Mouse (Mus musculus) WW6 (cell line): Measurements from ENCODE around the gene Olfm4.

Experiments used
- DNase-seq: peaks from one replicate; pipeline ENCODE4 v3.0.0-alpha.2; 2013; ENCODE audit warnings: low read depth, low spot score

Olfm4 gene

DNA sequence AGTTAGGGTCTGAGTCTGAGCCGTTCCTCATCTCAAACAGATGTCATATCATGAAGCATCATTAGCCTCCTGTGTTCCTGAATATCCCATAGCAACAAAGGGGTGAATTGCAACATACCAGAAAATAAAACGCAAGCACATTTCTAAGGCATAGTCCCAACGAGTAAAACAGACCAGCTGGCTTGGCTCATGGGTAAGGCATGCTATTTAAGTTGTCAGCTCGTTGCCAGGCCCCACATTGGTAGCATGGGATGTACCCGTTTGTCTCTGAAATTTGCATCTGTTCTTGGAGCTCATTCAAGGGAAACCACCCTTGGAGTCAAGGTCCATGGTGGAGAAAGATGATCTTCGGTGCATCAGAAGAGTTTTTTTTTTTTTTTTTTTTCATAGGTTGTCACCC is 42.2 kb downstream of the Olfm4 start:
- no peak for DNase-seq

DNA sequence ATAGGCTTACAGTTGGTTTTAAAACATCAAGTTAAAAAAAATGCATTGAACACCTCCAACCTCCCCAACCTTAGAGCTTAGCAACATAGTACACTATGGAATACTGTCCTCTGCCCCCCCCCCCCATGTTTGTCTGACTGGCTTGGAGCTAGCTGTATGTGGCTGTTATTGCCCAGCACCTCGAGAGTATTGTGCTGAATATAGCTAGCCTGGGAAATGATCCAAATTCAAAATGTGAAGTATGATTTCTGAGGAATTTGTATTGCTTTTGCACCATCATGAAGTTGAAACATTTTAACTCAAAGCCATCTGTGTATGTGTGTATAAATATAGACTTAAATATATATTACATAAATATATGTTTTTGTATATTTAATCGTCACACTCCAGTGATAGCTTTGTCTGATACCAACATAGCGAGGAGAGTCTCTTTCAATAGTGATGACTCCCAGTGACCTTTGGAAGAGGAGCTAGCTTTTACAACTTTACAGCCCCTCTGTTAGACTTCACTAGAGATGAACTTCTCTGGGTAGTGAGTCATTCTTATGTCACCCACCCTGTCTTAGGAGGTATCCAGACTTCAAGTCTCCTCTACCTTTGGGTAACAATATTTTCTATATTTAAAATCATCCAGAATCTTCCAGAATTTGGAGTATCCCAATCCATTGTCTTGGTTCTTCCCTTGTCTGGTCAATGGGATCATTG is 45.6 kb downstream of the Olfm4 start:
- no peak for DNase-seq

DNA sequence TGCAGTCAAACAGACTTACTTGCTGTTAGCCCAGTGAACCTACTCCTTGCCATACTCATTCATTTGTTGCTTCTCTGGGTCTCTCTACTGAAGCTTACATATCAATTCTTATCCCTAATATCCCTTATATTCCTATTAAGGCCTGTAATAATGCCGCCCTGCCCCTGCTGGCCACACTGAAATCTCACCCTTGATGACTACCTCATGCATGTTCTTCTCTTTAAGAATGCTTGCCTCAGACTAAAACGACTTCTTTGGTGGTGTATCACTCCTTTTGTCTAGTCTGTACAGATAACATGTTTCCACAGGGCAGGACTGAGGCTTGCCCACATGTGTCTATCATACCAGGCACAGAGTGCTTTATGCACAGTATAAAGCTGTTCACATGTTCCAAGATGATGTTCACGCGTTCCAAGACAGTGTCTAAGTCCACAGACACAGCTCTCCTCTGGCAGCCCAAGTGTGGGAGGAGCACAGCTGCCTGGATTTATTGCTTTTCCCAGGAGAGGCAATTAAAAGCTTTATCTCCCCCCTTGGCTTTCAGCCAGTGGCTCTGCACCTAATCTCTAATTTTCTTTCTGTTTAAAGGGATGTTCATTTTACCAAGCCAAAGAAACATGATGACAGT is 55.9 kb downstream of the Olfm4 start:
- DNase-seq: no peak

DNA sequence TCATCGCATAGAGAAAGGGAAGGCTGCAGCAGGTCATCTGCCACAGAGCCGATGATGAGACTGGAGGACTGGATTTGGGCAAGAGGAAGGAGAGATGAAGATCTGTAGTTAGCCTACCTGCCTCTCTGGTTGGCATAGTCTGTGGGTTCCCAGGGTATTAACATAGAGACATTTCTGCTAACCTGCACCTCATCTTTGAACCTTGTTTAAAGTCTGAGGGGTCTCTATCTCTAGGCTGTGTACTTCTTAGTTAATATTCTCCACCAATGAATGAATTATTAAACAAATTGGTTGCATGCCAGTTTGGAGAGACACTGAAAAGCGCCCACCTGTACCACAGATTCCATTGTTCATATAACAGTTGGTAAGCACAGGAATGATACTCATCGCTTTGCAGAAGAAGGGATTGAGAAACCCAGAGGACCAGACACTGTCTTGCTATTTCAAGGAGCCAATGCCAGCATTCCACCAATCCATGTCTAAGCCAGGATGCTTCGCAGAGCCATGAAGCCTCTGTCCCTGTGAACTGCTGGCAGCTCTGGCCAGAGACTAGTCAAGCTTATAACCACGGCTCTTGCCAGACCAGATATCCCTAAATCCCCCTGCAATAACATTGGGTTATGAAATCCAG is 62.3 kb downstream of the Olfm4 start:
- DNase-seq: no peak

DNA sequence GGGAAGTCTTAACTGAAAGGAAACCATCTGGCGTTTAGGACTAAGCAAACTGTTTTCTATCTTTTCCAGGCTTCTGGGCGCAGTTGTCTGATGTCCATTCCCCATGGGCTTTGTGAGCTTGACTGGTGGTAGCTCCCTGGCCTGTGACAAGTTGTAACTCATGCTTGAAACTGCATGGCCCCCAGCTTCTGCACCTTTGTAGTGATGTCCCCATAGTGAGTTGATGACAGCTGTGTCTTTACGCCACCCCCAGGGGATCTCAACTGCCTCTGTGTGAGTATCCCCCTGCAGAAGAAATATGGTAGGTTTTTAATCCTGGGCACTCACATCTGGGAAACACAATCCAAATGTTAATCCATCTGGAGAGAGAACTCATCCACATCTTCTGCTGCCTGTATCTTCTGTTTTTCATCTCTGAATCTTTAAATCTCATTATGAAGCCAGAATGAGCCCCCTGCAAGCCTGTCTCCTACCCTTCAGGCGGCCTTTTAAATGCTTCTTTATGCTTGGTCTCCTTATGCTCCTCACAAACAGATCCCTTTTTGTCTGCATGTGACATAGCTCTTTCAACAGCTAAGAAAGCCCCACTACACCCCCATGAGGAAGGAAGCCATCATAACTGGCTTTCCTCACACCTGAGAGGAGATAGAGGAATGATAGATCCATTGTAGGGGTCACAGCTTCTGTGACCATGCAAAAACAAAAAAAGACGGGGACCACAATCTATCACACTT is 63.7 kb downstream of the Olfm4 start:
- no peak for DNase-seq

DNA sequence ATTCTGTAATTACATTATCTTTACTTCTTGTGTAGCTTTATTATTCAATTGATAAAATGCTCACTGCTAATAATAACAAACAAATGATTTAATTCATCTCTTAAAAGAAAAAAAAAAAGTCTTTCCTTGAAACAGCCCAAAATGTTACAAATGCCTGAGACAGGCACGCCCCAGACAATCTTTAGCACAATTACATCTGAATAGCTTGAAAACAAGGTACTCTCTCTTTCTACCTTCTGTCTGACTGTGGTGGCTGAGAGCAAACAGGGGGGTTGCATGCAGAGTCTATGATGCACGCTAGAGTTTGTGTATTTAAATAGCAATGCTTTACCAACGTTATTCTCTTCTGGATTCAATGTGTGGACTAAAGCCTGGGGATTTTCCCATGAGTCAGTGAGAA is 71.8 kb downstream of the Olfm4 start:
- DNase-seq: no peak

DNA sequence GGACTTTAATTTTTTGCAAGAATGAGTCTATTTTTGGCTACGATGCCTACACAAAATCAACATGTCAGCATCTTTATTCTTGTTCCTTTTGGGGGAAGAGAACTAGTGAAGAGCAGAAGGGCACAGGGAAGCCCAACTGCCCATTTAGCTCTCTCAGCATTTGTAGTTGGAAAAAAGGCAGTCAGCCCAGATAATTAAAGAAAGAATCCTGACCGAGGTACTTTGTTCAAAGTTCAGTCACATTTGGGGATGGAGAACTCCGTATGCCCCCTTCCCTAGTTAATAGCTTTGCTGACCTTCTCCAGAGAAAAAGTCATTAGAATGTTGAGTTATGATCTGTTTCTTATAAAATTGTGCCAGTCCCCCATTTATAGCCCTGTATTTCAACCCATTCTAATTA is 77.8 kb downstream of the Olfm4 start:
- no peak for DNase-seq

DNA sequence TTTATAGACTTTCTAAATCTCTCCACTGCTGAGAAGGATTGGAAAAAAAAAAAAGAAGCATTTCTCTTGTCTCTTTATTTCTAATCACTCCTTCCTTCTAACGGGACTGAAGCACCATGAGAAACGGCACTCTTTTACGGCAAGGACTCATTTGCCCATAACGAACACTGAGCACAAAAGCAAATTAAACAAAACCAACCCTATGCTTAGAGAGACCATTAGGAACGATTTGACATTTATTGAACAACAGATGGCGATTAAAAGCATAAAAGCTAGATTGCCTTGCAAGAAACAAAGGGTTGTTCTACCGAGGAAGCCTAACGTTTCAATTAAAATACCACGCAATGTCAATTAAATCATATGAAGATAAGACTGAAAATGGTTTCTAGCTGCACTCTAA is 79.0 kb downstream of the Olfm4 start:
- no peak for DNase-seq

DNA sequence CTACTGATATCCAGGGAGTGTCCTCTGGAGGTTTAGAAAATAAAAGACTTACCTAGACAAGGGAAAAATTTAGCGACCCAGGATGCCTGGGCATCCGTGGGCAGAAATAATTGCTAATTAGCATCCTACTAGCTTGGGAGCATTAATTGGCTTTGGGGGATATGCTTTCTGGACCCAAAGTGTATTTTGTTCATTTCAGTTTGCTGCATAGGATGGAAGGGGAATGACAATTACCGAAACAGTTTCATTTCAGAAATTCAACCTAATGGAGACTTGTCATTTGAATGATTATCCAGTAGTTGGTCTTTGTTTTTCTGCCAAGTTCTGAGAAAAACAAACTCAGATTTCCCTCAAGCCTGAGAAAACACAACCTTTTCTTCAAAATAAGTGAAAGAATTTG is 86.7 kb downstream of the Olfm4 start:
- DNase-seq: no peak
